Mouse (Mus musculus) small intestine, adult 2 months (tissue): ENCODE results near the gene Sh2d6.

ENCODE experiments used
- CTCF ChIP-seq: fragments of 200-500 bp; IDR thresholded peaks from 2 replicates; pipeline ENCODE4 v1.5.1; 2012; ENCODE audit warnings: low read depth, mild to moderate bottlenecking, control low read depth, inconsistent platforms, low read length, moderate library complexity, mixed read lengths; ENCODE audit not compliant: insufficient replicate concordance, insufficient read length; ENCODE audit errors: extremely low read depth
- POLR2A ChIP-seq: fragments of 200-500 bp; IDR thresholded peaks from 2 replicates; pipeline ENCODE4 v1.6.1; 2012; ENCODE audit warnings: low read depth, mild to moderate bottlenecking, control low read depth, inconsistent platforms, low read length, moderate library complexity

DNA sequence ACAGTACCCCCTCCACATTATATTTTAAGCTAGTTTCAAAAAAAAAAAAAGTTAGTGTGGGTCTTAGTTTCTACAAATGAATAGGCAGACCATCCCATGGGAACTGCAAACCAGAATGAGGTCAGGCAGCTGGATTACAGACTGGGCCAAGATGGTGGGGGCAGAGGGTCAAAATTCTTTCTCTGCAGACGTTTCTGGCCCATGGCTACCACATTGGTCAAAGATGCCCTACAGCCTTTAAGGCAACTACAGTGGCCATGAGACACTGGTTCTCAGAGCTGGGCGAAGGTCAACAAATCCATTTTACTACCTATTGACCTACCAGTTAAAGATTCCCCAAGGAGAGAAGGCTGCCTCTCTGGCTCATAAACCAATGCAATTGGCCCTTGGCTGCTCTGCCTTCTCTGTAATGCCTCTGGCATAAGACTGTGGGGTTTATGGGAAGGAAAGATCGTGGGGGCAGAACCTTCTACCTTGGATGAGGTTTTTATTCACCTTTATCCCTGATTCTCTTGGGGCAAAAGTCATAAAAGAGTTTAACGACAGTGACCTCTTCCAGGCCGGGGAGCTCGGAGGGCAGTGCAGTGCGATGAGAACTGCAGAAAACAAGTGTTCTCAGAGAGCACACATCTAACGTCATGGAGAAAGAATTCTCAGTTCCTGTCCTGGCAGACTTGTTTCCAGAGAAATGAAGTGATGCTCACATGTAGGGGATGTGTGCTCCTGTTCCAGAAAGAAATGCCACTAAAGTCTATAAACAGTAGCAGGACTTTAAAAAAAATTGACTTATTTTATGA, 55.9 kb downstream of the Sh2d6 start:
- no peak for TF ChIP-seq POLR2A
- no peak for TF ChIP-seq CTCF
